Mouse (Mus musculus) forebrain, embryonic 15.5 days (tissue): ENCODE measurements around the gene AC140267.1. TPM values are rescaled to one million over a fixed set of nuclear protein-coding genes. Genes with fewer than 3 reads are reported as not detected.

Source experiments
- ATAC-seq: fragments of 200-750 bp; cut with Nextera tagmentation; replicated peaks from 2 replicates; pipeline ENCODE4 v1.8.0; 2017; ENCODE audit warnings: mild to moderate bottlenecking, moderate TSS enrichment, moderate library complexity
- H3K27ac ChIP-seq: fragments of 300-500 bp; sonication (generic); replicated peaks from 2 replicates; pipeline ENCODE4 v1.5.1; 2015; ENCODE audit warnings: mild to moderate bottlenecking, inconsistent platforms
- H3K27me3 ChIP-seq: fragments of 300-500 bp; sonication (generic); 2 replicates; pipeline ENCODE4 v1.6.1; 2015; ENCODE audit warnings: inconsistent platforms
- H3K36me3 ChIP-seq: fragments of 300-500 bp; sonication (generic); 2 replicates; pipeline ENCODE4 v1.6.1; 2015; ENCODE audit warnings: mild to moderate bottlenecking, inconsistent platforms
- H3K4me1 ChIP-seq: fragments of 300-500 bp; sonication (generic); 2 replicates; pipeline ENCODE4 v1.6.1; 2015; ENCODE audit warnings: inconsistent platforms
- H3K4me2 ChIP-seq: fragments of 300-500 bp; sonication (generic); replicated peaks from 2 replicates; pipeline ENCODE4 v1.6.1; 2015; ENCODE audit warnings: mild to moderate bottlenecking, inconsistent platforms
- H3K4me3 ChIP-seq: fragments of 300-500 bp; sonication (generic); 2 replicates; pipeline ENCODE4 v1.5.1; 2015; ENCODE audit warnings: mild to moderate bottlenecking, inconsistent platforms
- H3K9ac ChIP-seq: fragments of 300-500 bp; sonication (generic); replicated peaks from 2 replicates; pipeline ENCODE4 v1.6.1; 2015; ENCODE audit warnings: mild to moderate bottlenecking, inconsistent platforms
- H3K9me3 ChIP-seq: fragments of 300-500 bp; sonication (generic); 2 replicates; pipeline ENCODE4 v1.6.1; 2016; ENCODE audit warnings: inconsistent platforms
- WGBS: fragments of 180-500 bp; shearing (Covaris S2); methylation state at CpG from one replicate; pipeline ENCODE4 v1.1.7; 2015; ENCODE audit warnings: mixed read lengths; 5-methylcytosine and 5-hydroxymethylcytosine counted together
- polyA plus RNA-seq: library from polyadenylated mRNA; unstranded; fragments of >200 nt; fragmentation: Nextera tagmentation; extraction: Ambion mirVana; gene quantifications from 2 replicates; pipeline ENCODE4 v1.2.1, GENCODE M21; 2015

AC140267.1 gene
- polyA plus RNA-seq, 1 experiment from 2014 or later: 4.2 TPM

- ATAC-seq: no peak
- WGBS: 68% methylated on average over 5 of the region's 5 CpGs
- no peak overlapping the region for H3K27ac ChIP-seq
- no peak overlapping the region for H3K4me2 ChIP-seq
- H3K4me1 ChIP-seq: peaks cover 4% of the 10 kb centered on the region; the same call in 1 of the 2 replicates
- no peak overlapping the region for H3K4me3 ChIP-seq
- H3K9me3 ChIP-seq: no peaks in the 10 kb centered on the region
- no peak overlapping the region for H3K9ac ChIP-seq
- H3K36me3 ChIP-seq: no peaks in the 10 kb centered on the region
- no peaks in the 10 kb centered on the region for H3K27me3 ChIP-seq
Observed at GRCm38 (mm10) chr15:80278121-80278759, 42.6 kb downstream of the AC140267.1 start.

- H3K4me2 ChIP-seq: no peak overlapping the region
- WGBS: 88% methylated on average over 2 of the region's 2 CpGs
- H3K9me3 ChIP-seq: no peaks in the 10 kb centered on the region
- no peaks in the 10 kb centered on the region for H3K27me3 ChIP-seq
- no peak overlapping the region for H3K27ac ChIP-seq
- no peak overlapping the region for H3K9ac ChIP-seq
- ATAC-seq: no peak
- H3K4me1 ChIP-seq: peaks cover 4% of the 10 kb centered on the region; the same call in 1 of the 2 replicates
- no peaks in the 10 kb centered on the region for H3K36me3 ChIP-seq
- H3K4me3 ChIP-seq: no peak overlapping the region
Observed at GRCm38 (mm10) chr15:80279053-80279452, 43.4 kb downstream of the AC140267.1 start.

GRCm38 (mm10) chr15:80280646-80281045 is 45.0 kb downstream of the AC140267.1 start:
- 16% methylated on average over 6 of the region's 6 CpGs for WGBS
- ATAC-seq: no peak
- Histone ChIP-seq H3K4me2 (no peak overlapping the region), H3K4me3 (no peak overlapping the region), H3K9ac (no peak overlapping the region), H3K4me1 (peaks cover 4% of the 10 kb centered on the region; the same call in 1 of the 2 replicates), H3K9me3 (no peaks in the 10 kb centered on the region), H3K36me3 (no peaks in the 10 kb centered on the region), H3K27ac (no peak overlapping the region), H3K27me3 (peaks cover 11% of the 10 kb centered on the region)

Other genes with a start within 250 kb of the AC140267.1 start
- gene Pdgfb, start 220.9 kb upstream of the AC140267.1 start, polyA plus RNA-seq: 3.0 and 3.3 TPM in 2 replicates
- gene Syngr1, start 144.5 kb upstream of the AC140267.1 start, polyA plus RNA-seq: 40.1 and 44.5 TPM in 2 replicates
- gene Rpl3, start 144.0 kb upstream of the AC140267.1 start, polyA plus RNA-seq: 641 and 670 TPM in 2 replicates
- 41.1 and 45.0 TPM in 2 replicates for gene Tab1, start 102.7 kb upstream of the AC140267.1 start, polyA plus RNA-seq
- gene Mgat3, start 62.1 kb upstream of the AC140267.1 start, polyA plus RNA-seq: 10.3 and 10.7 TPM in 2 replicates
- gene Mief1, start 1.8 kb upstream of the AC140267.1 start, polyA plus RNA-seq: 41.0 and 41.6 TPM in 2 replicates
- 123 and 124 TPM in 2 replicates for gene Atf4, start 19.3 kb downstream of the AC140267.1 start, polyA plus RNA-seq
- 65.3 and 70.7 TPM in 2 replicates for gene Rps19bp1, start 28.5 kb downstream of the AC140267.1 start, polyA plus RNA-seq
- gene Cacna1i, start 51.4 kb downstream of the AC140267.1 start, polyA plus RNA-seq: 0.50 and 0.57 TPM in 2 replicates